Mouse (Mus musculus): Measurements from ENCODE around the gene Zfp933. TPM values are rescaled to one million over a fixed set of nuclear protein-coding genes. Genes with fewer than 3 reads are reported as not detected.

Gene Zfp933
- not detected in 2 replicates for polyA plus RNA-seq (2012; ENCODE audit: insufficient read depth, insufficient read length, low replicate concordance, missing spikeins)

DNA sequence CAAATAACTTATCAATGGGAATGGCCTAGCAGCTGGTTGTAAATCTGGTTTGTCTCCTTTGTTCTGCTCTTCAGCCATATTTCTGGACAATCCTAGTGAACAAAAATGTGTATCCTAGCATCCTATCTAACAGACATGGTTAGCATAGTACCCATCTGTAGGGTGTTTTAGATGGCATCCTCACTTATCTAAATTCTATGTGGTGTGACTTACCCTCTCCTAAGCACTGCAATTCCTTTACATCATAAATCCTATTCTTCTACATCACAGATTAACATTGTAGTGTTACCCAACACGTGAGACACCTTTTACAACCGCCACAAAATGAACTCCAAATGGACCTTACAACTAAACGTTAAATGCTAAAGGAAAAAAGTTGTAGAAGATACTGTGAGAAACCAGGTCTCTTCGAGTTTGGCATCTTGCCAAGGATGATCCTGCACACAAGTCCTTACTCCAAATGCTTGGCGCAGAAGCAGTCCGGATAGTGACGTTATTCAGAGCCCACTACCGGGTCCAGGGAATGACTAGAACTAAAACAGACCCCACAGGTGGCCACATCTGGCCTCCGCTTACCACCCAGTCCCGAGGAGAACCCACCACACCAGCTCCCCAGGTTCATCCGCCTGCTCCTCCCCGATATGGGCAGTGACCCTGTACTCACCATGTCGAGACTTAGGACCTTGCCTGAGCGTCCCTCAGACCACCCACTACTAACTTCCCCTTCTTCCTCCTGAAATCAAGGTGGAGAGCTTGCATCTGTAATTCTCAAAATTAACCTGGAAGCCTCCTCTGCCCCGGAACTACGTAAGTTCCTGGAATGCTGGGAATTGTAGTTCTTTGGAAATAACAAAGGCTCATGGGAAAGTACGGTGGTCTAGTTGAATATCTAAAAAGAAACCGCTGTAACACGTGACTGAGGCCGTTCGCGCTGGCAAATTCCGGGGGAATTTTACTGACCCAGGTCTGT lies at the start of gene Zfp933:
Zfp933 (minus strand) TSS at position 753 of the 970 bp plus-strand sequence.
- no peak for TF ChIP-seq CTCF (IDR thresholded peaks at IDR 0.05; ENCODE audit: insufficient read depth, low read depth, low read length)
- no peak for TF ChIP-seq POLR2A (IDR thresholded peaks at IDR 0.05; ENCODE audit: insufficient read depth, low read depth, low read length)

DNA sequence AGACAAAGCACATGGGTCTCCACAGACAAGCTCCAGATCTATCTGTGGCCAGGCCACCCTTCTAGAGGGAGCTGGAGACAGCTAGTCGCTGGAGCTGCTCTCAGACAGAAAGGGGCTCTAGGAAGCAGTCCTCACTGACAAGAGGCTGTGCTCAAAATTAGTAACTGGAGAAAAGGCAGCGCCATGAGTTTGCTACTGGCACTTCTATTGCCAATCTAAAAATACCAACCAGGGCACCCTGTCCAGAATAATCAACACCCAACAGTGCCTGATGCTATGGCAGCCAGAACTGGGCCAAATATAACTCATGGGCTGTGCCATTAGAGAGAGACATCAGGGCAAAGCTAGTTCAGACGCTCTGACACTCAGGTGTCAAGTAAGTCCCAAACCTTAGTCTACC lies 49.2 kb upstream of the Zfp933 start:
- H3K4me3 ChIP-seq (ENCODE audit: insufficient read depth, low read depth, low read length), result no peak overlapping the region
- 56% methylated on average over 3 of the region's 3 CpGs for WGBS
- TF ChIP-seq POLR2A (IDR thresholded peaks at IDR 0.05; ENCODE audit: insufficient read depth, low read depth, low read length), result no peak
- TF ChIP-seq CTCF (IDR thresholded peaks at IDR 0.05; ENCODE audit: insufficient read depth, low read depth, low read length), result no peak
- H3K27ac ChIP-seq (ENCODE audit: insufficient read depth, low read depth, low read length), result 0 out of 2 replicates have a peak overlapping the region, but pooled peaks have one; percentile 13
- H3K4me1 ChIP-seq (ENCODE audit: control insufficient read depth, insufficient read depth, low read length), result peaks cover 21% of the 10 kb centered on the region

More for the DNA sequence above, at the start of gene Zfp933:
- 1% methylated on average over 23 of the region's 23 CpGs for WGBS
- H3K4me1 ChIP-seq (ENCODE audit: control insufficient read depth, insufficient read depth, low read length), result peaks cover 3% of the 10 kb centered on the region; the same call in 1 of the 2 replicates
- peak within 1 kb of the TSS; percentile 97 for H3K4me3 ChIP-seq (ENCODE audit: insufficient read depth, low read depth, low read length)
- H3K27ac ChIP-seq (ENCODE audit: insufficient read depth, low read depth, low read length), result peak within 1 kb of the TSS; percentile 16

DNA sequence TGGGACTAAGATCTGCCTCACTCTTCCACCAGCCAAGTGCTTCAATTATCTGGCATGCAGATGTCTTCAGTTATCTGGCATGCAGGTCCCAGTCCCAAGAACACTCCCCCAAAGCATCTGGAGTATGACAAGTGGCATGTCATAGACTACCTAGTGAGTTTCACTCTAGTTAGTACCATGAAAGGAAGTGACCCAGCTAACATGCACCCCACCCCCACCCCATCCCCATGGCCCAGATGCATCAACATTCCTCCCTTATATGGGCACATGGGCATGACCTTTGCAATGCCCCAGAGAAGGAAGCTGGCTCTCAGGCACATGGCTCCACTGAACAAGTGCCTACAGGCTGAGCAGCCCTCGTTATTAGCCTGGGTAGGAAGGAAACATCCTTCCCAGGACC lies 48.2 kb upstream of the Zfp933 start:
- H3K4me3 ChIP-seq (ENCODE audit: insufficient read depth, low read depth, low read length), result no peak overlapping the region
- H3K4me1 ChIP-seq (ENCODE audit: control insufficient read depth, insufficient read depth, low read length), result peaks cover 21% of the 10 kb centered on the region
- TF ChIP-seq POLR2A (IDR thresholded peaks at IDR 0.05; ENCODE audit: insufficient read depth, low read depth, low read length) (no peak), CTCF (IDR thresholded peaks at IDR 0.05; ENCODE audit: insufficient read depth, low read depth, low read length) (no peak)
- no peak overlapping the region for H3K27ac ChIP-seq (ENCODE audit: insufficient read depth, low read depth, low read length)
- WGBS, result 62% methylated on average over 1 of the region's 1 CpGs

GRCm38 (mm10) chr4:147895815-147896330 lies 47.7 kb upstream of the Zfp933 start:
- Histone ChIP-seq H3K4me1 (ENCODE audit: control insufficient read depth, insufficient read depth, low read length) (peaks cover 20% of the 10 kb centered on the region), H3K4me3 (ENCODE audit: insufficient read depth, low read depth, low read length) (no peak overlapping the region), H3K27ac (ENCODE audit: insufficient read depth, low read depth, low read length) (no peak overlapping the region)
- 91% methylated on average over 4 of the region's 4 CpGs for WGBS
- TF ChIP-seq CTCF (IDR thresholded peaks at IDR 0.05; ENCODE audit: insufficient read depth, low read depth, low read length) (no peak), POLR2A (IDR thresholded peaks at IDR 0.05; ENCODE audit: insufficient read depth, low read depth, low read length) (no peak)

DNA sequence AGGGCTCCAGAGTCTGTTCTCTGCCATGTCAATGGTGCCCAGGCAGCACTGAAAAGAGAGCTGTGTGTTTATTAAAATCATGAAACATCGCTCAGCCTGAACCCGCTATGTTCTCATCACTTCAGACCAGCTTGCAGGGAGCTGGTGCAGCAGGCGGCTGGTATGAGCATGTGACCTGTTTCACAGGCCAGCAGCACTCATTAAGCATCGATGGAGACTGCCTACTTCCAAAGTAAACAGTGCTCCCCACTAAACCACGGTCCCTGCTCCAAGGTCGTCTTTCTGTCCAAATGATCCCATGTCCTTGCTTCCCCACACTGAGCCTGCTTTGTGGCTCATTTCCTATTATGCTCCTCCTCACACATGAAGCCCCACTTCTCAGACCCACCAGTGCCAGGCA lies 42.2 kb upstream of the Zfp933 start:
- WGBS, result 67% methylated on average over 6 of the region's 6 CpGs
- H3K27ac ChIP-seq (ENCODE audit: insufficient read depth, low read depth, low read length), result no peak overlapping the region

DNA sequence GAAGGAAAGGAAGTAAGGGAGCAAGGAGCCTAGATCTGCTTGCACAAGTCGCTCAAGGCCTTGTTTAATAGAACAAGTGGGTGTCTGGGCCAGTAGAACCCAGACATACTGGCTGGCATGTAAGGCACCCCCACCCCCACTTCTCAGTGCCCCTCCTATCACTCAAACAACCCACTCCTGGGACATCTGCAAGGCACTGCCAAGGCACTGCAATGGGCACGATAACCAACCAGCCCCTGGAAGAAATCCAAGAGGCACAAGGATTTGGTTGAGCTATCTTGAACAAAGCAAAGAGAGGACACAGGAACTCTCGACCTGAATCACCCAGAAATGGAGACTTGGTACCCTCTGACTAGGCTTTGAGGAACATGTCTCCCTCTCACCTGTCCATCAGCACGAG lies 40.1 kb upstream of the Zfp933 start:
- 62% methylated on average over 4 of the region's 4 CpGs for WGBS
- Histone ChIP-seq H3K4me3 (ENCODE audit: insufficient read depth, low read depth, low read length) (no peak overlapping the region), H3K27ac (ENCODE audit: insufficient read depth, low read depth, low read length) (no peak overlapping the region), H3K4me1 (ENCODE audit: control insufficient read depth, insufficient read depth, low read length) (peaks cover 4% of the 10 kb centered on the region; the same call in 1 of the 2 replicates)
- no peak for TF ChIP-seq POLR2A (IDR thresholded peaks at IDR 0.05; ENCODE audit: insufficient read depth, low read depth, low read length)
- no peak for TF ChIP-seq CTCF (IDR thresholded peaks at IDR 0.05; ENCODE audit: insufficient read depth, low read depth, low read length)

More for the DNA sequence above, 42.2 kb upstream of the Zfp933 start:
- Histone ChIP-seq H3K4me3 (ENCODE audit: insufficient read depth, low read depth, low read length) (no peak overlapping the region), H3K4me1 (ENCODE audit: control insufficient read depth, insufficient read depth, low read length) (peaks cover 4% of the 10 kb centered on the region; the same call in 1 of the 2 replicates)
- no peak for TF ChIP-seq POLR2A (IDR thresholded peaks at IDR 0.05; ENCODE audit: insufficient read depth, low read depth, low read length)
- TF ChIP-seq CTCF (IDR thresholded peaks at IDR 0.05; ENCODE audit: insufficient read depth, low read depth, low read length), result no peak

DNA sequence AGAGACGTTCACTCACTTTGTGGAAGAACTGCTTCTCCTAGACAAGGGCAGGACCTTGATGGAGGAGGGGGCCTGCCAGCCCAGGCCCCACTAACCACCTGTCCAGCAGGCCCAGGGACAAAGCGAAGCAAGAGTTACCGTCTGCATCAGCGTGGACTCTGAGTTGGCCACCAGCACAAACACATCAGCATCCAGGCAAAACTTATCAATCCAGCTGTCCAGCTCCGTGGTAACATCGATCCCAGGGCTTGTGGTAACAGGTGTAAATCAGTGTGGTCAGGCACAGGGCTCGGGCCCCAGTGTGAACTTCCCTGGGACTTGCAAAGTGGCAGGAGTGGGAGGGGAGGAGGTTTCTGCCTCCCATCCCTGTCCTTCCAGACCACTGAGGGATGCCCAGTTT lies 39.1 kb upstream of the Zfp933 start:
- 91% methylated on average over 7 of the region's 7 CpGs for WGBS
- peaks cover 4% of the 10 kb centered on the region; the same call in 1 of the 2 replicates for H3K4me1 ChIP-seq (ENCODE audit: control insufficient read depth, insufficient read depth, low read length)
- no peak overlapping the region for H3K27ac ChIP-seq (ENCODE audit: insufficient read depth, low read depth, low read length)
- TF ChIP-seq CTCF (IDR thresholded peaks at IDR 0.05; ENCODE audit: insufficient read depth, low read depth, low read length), result no peak
- no peak for TF ChIP-seq POLR2A (IDR thresholded peaks at IDR 0.05; ENCODE audit: insufficient read depth, low read depth, low read length)
- H3K4me3 ChIP-seq (ENCODE audit: insufficient read depth, low read depth, low read length), result no peak overlapping the region

- Histone ChIP-seq H3K4me1 (ENCODE audit: control insufficient read depth, insufficient read depth, low read length) (peaks cover 4% of the 10 kb centered on the region; the same call in 1 of the 2 replicates), H3K4me3 (ENCODE audit: insufficient read depth, low read depth, low read length) (no peak overlapping the region), H3K27ac (ENCODE audit: insufficient read depth, low read depth, low read length) (no peak overlapping the region)
- TF ChIP-seq CTCF (IDR thresholded peaks at IDR 0.05; ENCODE audit: insufficient read depth, low read depth, low read length) (no peak), POLR2A (IDR thresholded peaks at IDR 0.05; ENCODE audit: insufficient read depth, low read depth, low read length) (no peak)
- 91% methylated on average over 12 of the region's 12 CpGs for WGBS
These were observed 38.0 kb upstream of the Zfp933 start for GRCm38 (mm10) chr4:147886158-147886557.

GRCm38 (mm10) chr4:147884138-147884537 lies 36.0 kb upstream of the Zfp933 start:
- TF ChIP-seq CTCF (IDR thresholded peaks at IDR 0.05; ENCODE audit: insufficient read depth, low read depth, low read length) (no peak), POLR2A (IDR thresholded peaks at IDR 0.05; ENCODE audit: insufficient read depth, low read depth, low read length) (no peak)
- Histone ChIP-seq H3K27ac (ENCODE audit: insufficient read depth, low read depth, low read length) (no peak overlapping the region), H3K4me3 (ENCODE audit: insufficient read depth, low read depth, low read length) (no peak overlapping the region), H3K4me1 (ENCODE audit: control insufficient read depth, insufficient read depth, low read length) (no peaks in the 10 kb centered on the region)
- 78% methylated on average over 3 of the region's 3 CpGs for WGBS

Data from olfactory bulb, adult 2 months (tissue).